Mouse (Mus musculus) right cerebral cortex, postnatal 10 days (tissue): Measurements from ENCODE around the gene Rad23a.

ENCODE experiments used
- DNase-seq, 2 experiments: peaks; one replicate each; pipeline ENCODE4 v3.0.0; 2021; ENCODE audit warnings: low spot score in 2 of 2

Gene Rad23a

GRCm38 (mm10) chr8:84788896-84789295 is 51.6 kb downstream of the Rad23a start:
- DNase-seq: peak; percentile 81 to 87

GRCm38 (mm10) chr8:84787523-84788302 is 52.8 kb downstream of the Rad23a start:
- peak; percentile 78 to 87 for DNase-seq

GRCm38 (mm10) chr8:84786801-84787467 is 53.5 kb downstream of the Rad23a start:
- no peak for DNase-seq

- peak; percentile 75 to 80 for DNase-seq
Observed at GRCm38 (mm10) chr8:84785756-84786677, 54.4 kb downstream of the Rad23a start.

GRCm38 (mm10) chr8:84785506-84785755 is 55.0 kb downstream of the Rad23a start:
- DNase-seq: no peak

GRCm38 (mm10) chr8:84784681-84785505 is 55.6 kb downstream of the Rad23a start:
- DNase-seq: no peak
